Mouse (Mus musculus) thymus, postnatal 36 days (tissue): ENCODE results near the gene Smoc2.

ENCODE experiments used
- DNase-seq, 2 experiments: peaks; one replicate each; pipeline ENCODE4 v3.0.0; 2022; ENCODE audit warnings: mixed read lengths in 2 of 2

Gene Smoc2

GRCm38 (mm10) chr17:14279177-14279965 lies at the start of gene Smoc2:
TSS of gene Smoc2 (plus strand) at chr17:14279506.
- DNase-seq: no peak

GRCm38 (mm10) chr17:14230698-14231430 lies 48.4 kb upstream of the Smoc2 start:
- DNase-seq: no peak

DNA sequence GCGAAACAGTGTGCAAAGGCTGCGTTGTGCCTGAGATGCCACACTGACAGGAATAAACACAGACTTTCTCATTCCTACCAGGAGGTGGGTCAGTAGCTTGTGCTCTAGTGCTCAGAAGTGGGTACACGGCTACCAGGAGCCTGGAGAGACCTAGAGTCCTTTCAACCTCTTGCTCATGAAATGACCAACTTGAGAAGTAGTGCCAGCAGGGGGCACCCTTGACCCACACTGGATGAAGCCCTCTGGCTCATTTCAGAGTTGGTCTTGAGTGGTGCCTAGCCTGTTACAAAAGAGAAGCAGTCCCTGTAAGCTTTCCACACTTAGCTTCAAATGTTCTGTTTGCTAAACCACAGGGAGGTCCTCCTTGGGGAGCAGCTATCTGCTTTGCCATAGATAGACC lies 46.7 kb upstream of the Smoc2 start:
- DNase-seq: peak; percentile 15 to 25

GRCm38 (mm10) chr17:14233658-14234057 lies 45.6 kb upstream of the Smoc2 start:
- DNase-seq: no peak

- DNase-seq: no peak
Measured at GRCm38 (mm10) chr17:14234774-14235389, 44.4 kb upstream of the Smoc2 start.

DNA sequence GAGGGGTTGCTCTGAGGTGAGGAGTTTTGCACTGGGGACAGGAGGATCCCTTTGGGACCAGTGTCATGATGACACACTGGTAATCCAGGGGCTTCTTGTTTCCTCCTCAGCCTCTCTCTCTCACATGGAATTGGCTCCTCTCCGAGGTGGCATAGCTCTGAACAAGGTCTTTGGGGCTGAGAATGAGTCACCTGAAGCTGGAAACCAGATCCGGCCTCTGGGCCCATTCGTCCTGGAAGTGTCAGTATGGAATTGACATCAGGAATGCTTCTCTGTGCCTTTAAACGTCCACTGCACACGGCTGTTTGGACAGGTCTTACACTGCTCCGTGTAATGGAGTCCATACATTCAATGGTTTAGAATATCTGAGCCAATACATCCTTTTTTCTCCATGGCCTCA lies 42.2 kb upstream of the Smoc2 start:
- no peak for DNase-seq

DNA sequence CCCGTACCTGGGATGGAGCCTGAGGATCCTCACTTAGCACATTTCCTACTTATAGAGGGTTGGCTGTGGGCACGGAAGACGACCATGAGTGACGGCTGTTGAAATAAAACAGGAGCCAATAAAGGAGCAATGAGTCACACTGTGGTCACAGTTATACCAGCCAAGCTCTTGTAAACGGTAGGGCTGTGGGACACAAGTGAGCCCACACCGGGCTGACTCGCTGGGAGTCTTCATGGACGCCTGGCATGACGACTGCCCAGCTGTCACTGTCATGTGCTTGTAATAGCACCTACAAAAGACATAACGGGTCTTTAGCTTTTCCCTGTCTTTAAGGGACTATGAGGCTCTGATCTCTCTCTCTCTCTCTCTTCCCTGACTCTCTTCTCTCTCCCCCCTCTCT lies 39.3 kb upstream of the Smoc2 start:
- no peak for DNase-seq

DNA sequence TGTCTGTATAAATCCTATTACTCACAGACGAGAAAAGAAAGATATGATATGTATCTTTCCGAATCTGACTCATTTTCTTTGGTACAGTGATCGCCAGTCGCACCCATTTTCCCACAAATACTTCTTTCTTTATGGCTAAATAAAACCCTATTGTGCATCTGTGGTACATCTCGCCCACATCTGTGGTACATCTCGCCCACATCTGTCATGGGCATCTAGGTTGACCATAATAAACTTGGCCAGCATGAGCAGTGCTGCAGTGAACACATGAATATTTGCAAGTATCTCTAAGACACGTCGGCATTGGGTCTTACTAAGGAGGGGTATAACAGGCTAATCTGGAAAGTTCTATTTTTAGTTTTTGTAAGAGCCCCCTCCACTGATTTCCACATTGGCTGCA lies 36.7 kb upstream of the Smoc2 start:
- DNase-seq: no peak

DNA sequence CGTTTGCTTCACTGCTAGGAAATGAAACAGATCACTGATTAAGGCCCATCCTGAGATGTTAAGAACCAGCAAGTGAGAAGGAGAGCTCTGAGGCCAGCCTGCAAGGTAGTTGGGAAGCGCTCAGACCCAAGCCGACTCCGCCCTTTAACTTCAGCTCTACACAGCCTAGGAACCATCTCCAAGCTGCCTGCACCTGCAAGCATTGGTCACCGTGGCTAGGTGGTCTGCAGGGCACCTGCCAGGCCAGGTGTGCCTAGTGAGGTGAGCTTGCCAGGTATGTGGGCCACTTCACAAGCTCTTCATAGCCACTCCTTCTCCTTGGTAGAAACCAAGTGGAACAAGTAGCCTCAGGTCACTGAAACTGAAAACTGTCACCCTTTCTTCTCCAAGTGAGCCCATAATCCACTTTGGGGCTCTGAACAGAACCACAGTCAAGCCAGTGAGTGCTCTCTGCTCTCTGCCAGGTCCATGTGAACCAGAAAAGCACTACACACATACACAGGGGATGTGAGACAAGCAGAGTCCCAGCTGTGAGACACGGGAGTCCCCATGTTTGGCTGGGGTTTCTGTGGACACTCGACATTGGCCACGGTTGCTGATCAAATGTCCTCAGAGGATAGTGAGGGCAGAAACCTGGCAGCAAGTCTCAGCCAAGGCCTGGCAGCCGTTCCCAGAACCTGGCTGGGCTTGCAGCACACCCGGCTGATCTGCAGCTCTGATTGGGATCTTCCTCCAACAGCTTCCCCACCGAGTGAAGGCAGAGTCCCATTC lies 34.9 kb upstream of the Smoc2 start:
- DNase-seq: no peak

DNA sequence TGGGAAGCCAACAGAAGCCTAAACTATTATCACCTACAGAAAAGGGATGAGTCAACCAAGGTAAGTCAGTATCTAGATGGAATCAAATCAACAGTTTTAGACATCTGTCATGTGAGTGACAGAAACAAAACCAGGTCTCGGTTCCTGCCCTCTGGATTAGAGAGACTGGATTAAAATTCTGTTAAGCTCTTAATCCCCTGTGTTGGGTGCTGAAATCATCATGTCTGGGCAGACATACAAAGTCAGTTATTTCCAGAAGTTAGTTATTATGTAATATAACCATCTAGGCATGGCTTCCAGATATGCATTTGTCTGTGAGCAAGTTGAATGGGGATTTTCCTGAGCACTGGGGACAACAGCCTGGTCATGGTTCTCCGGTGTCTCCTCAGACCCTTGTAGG lies 33.0 kb upstream of the Smoc2 start:
- DNase-seq: no peak

DNA sequence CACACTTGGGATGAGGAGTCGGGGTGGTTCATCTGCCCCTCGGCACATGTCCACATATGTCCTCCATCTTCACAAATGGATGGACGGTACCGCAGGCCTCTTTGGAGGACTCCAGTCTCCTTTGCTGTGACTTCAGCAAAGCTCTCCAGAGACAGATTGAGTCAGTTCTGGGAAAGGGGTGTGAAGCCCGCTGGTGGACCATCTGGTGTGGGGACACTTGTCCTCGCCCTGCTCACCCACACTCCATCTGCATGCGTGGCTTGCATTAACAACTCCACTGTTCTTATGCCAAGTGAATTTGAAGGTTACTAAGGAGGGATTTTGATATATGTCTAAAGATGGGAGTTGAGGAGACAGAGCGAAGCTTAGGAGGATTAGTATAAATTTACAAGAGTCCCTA lies 31.4 kb upstream of the Smoc2 start:
- DNase-seq: no peak

GRCm38 (mm10) chr17:14249595-14249994 lies 29.7 kb upstream of the Smoc2 start:
- DNase-seq: no peak

DNA sequence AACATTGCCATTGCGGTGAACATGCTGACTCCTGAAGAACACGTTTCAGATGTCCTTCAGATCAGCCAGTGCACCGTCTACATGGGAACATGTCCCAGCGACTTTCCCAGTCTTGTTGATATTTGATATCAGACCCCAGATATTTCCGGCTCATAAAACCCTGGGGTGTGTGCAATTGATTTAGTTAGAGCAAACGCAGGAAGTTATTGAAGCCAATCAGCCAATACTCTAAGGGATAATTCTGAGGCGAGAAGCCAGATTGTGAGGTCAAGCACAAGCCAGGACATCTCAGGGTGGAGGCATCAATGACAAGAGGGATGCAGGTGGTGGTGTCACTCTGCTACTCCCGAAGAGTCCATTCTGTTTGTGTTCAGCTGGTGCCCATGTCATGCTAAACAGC lies 28.9 kb upstream of the Smoc2 start:
- DNase-seq: no peak

- no peak for DNase-seq
Measured at GRCm38 (mm10) chr17:14252456-14252855, 26.9 kb upstream of the Smoc2 start.

- no peak for DNase-seq
Measured at GRCm38 (mm10) chr17:14254616-14255015, 24.7 kb upstream of the Smoc2 start.

GRCm38 (mm10) chr17:14257799-14258520 lies 21.3 kb upstream of the Smoc2 start:
- DNase-seq: no peak

- no peak for DNase-seq
Measured at GRCm38 (mm10) chr17:14258906-14259305, 20.4 kb upstream of the Smoc2 start.

DNA sequence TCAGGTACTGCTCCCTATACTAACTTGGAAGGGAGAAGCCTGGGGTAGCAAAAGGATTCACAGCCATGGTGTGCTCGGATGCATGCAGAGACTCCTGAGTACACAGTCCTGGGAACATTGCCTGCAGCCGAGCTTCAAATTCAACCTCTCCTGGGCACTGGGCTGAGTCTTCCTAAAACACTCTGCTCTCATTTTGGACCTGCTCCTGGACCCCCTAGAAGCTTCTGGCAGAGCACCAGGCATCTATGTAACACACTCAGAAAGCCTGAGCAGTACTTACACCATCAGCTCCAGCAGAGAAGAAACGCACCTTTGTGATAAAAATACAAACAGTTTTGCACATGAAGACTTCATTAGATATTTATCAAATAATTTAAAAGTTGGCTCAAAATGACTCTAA lies 18.3 kb upstream of the Smoc2 start:
- no peak for DNase-seq

DNA sequence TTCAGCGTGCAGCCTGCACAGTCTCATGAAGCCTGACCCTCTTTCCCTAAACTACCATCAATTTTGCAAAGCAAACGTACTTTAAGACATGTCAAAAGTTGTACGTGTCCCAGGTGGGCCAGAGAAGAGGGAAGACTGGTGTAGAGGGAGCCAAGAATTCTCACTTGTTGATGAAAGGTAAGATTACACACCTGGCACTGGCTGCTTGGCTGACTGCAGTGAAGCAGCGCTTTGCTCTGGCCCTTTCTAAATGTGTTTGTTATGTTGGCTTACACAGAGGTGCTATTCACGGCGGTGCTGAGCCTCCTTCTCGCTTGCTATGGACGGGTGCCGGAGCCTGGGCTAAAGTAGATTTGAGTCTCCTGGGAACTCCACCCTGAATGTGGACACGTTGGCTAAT lies 17.1 kb upstream of the Smoc2 start:
- DNase-seq: no peak

DNA sequence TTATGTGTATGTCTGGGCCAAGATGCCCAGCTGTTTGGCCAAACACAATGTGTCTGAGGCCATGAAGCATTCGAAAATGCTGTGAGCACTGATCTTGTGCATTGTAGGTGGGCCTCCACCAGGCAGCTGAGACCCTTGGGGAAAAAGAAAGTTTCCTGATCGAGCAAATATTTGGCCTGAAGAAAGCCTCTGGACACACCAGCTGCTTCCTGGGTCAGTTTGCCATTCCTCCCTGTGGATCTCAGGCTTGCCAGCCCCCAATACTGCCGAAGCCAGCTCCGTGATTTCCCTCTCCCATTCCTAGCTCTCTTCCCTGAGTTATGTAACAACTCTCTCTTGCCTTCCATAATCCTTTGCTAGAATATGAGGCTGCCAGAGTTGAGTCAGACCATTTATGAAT lies 11.3 kb upstream of the Smoc2 start:
- no peak for DNase-seq

GRCm38 (mm10) chr17:14273386-14273785 lies 5.9 kb upstream of the Smoc2 start:
- no peak for DNase-seq

GRCm38 (mm10) chr17:14277310-14277709 lies 2.0 kb upstream of the Smoc2 start:
- DNase-seq: no peak

- no peak for DNase-seq
Measured at GRCm38 (mm10) chr17:14279966-14280300, 627 bp downstream of the Smoc2 start.
